Mouse (Mus musculus) lung, postnatal 0 days (tissue): ENCODE results near the gene Ppef2. TPM values are rescaled to one million over a fixed set of nuclear protein-coding genes. Genes with fewer than 3 reads are reported as not detected.
A peak's percentile ranks its signal among the peaks of the same experiment; 100 is the strongest.

Experiments used
- ATAC-seq: fragments of 200-750 bp; cut with Nextera tagmentation; 2 replicates; pipeline ENCODE4 v1.8.0; 2017; ENCODE audit warnings: moderate library complexity
- DNase-seq: peaks from one replicate; pipeline ENCODE4 v3.0.0-alpha.2; 2016; ENCODE audit warnings: low spot score
- H3K27ac ChIP-seq: fragments of 300-500 bp; sonication (generic); 2 replicates; pipeline ENCODE4 v1.5.1; 2014; ENCODE audit warnings: antibody characterized with exemption, mild to moderate bottlenecking, low read length, mixed read lengths
- H3K27me3 ChIP-seq: fragments of 300-500 bp; sonication (generic); replicated peaks from 2 replicates; pipeline ENCODE4 v1.6.1; 2014; ENCODE audit warnings: low read length, mixed read lengths; ENCODE audit not compliant: insufficient read depth
- H3K36me3 ChIP-seq: fragments of 300-500 bp; sonication (generic); 2 replicates; pipeline ENCODE4 v1.6.1; 2014; ENCODE audit warnings: low read length, mixed read lengths; ENCODE audit not compliant: insufficient read depth
- H3K4me1 ChIP-seq: fragments of 300-500 bp; sonication (generic); 2 replicates; pipeline ENCODE4 v1.6.1; 2014; ENCODE audit warnings: antibody characterized with exemption, low read depth, low read length, mixed read lengths; ENCODE audit not compliant: insufficient read depth
- H3K4me2 ChIP-seq: fragments of 300-500 bp; sonication (generic); replicated peaks from 2 replicates; pipeline ENCODE4 v1.6.1; 2014; ENCODE audit warnings: low read depth, mild to moderate bottlenecking, low read length, moderate library complexity, mixed read lengths
- H3K4me3 ChIP-seq: fragments of 300-500 bp; sonication (generic); 2 replicates; pipeline ENCODE4 v1.5.1; 2014; ENCODE audit warnings: low read depth, low read length
- H3K9ac ChIP-seq: fragments of 300-500 bp; sonication (generic); replicated peaks from 2 replicates; pipeline ENCODE4 v1.6.1; 2014; ENCODE audit warnings: low read depth, mild to moderate bottlenecking
- H3K9me3 ChIP-seq: fragments of 300-500 bp; sonication (generic); 2 replicates; pipeline ENCODE4 v1.6.1; 2016; ENCODE audit warnings: low read length, mixed read lengths
- CTCF ChIP-seq: IDR thresholded peaks from 2 replicates; pipeline ENCODE4 v1.5.1; 2016; ENCODE audit warnings: antibody characterized with exemption, mild to moderate bottlenecking
- EP300 ChIP-seq: IDR thresholded peaks from 2 replicates; pipeline ENCODE4 v1.6.1; 2016; ENCODE audit warnings: antibody characterized with exemption, mild to moderate bottlenecking, control low read depth
- WGBS: fragments of 180-500 bp; shearing (Covaris S2); extraction: QIAGEN DNeasy Blood & Tissue Kit; methylation state at CpG from one replicate; pipeline ENCODE4 v1.1.7; 2014; 5-methylcytosine and 5-hydroxymethylcytosine counted together
- polyA plus RNA-seq: library from polyadenylated mRNA; unstranded; fragments of >200 nt; fragmentation: Nextera tagmentation; extraction: Ambion mirVana; gene quantifications from 2 replicates; pipeline ENCODE4 v1.2.1, GENCODE M21; 2015

Gene Ppef2
- polyA plus RNA-seq, 1 experiment from 2014 or later, result 0.14 TPM

- TF ChIP-seq EP300 (no peak), CTCF (no peak)
- Histone ChIP-seq H3K27ac (no peak overlapping the region), H3K9me3 (no peaks in the 10 kb centered on the region), H3K4me2 (no peak overlapping the region), H3K27me3 (no peaks in the 10 kb centered on the region), H3K4me1 (no peaks in the 10 kb centered on the region), H3K36me3 (no peaks in the 10 kb centered on the region), H3K4me3 (no peak overlapping the region), H3K9ac (no peak overlapping the region)
- 79% methylated on average over 8 of the region's 8 CpGs for WGBS
- no peak for ATAC-seq
- no peak for DNase-seq
Measured at GRCm38 (mm10) chr5:92262646-92263045, 6.6 kb upstream of the Ppef2 start.

- no peaks in the 10 kb centered on the region for H3K9me3 ChIP-seq
- DNase-seq (no peak), ATAC-seq (no peak)
- no peaks in the 10 kb centered on the region for H3K27me3 ChIP-seq
- 59% methylated on average over 6 of the region's 6 CpGs for WGBS
- H3K9ac ChIP-seq, result no peak overlapping the region
- H3K4me1 ChIP-seq, result no peaks in the 10 kb centered on the region
- H3K4me2 ChIP-seq, result no peak overlapping the region
- H3K27ac ChIP-seq, result no peak overlapping the region
- TF ChIP-seq EP300, result no peak
- TF ChIP-seq CTCF, result no peak
- H3K36me3 ChIP-seq, result no peaks in the 10 kb centered on the region
- H3K4me3 ChIP-seq, result no peak overlapping the region
Measured at GRCm38 (mm10) chr5:92254476-92254875, 1.6 kb downstream of the Ppef2 start.

GRCm38 (mm10) chr5:92252797-92253343 is 3.2 kb downstream of the Ppef2 start:
- Histone ChIP-seq H3K4me1 (no peaks in the 10 kb centered on the region), H3K27ac (no peak overlapping the region), H3K9ac (no peak overlapping the region), H3K4me2 (no peak overlapping the region), H3K4me3 (no peak overlapping the region), H3K36me3 (no peaks in the 10 kb centered on the region), H3K9me3 (no peaks in the 10 kb centered on the region), H3K27me3 (no peaks in the 10 kb centered on the region)
- DNase-seq (no peak), ATAC-seq (0 out of 2 replicates have a peak, but pooled peaks have one; percentile 21)
- TF ChIP-seq EP300 (no peak), CTCF (peak; percentile 66)
- WGBS, result 20% methylated on average over 18 of the region's 18 CpGs

- no peaks in the 10 kb centered on the region for H3K27me3 ChIP-seq
- H3K9ac ChIP-seq, result no peak overlapping the region
- H3K4me1 ChIP-seq, result no peaks in the 10 kb centered on the region
- no peak overlapping the region for H3K4me2 ChIP-seq
- H3K27ac ChIP-seq, result no peak overlapping the region
- DNase-seq (no peak), ATAC-seq (no peak)
- H3K36me3 ChIP-seq, result no peaks in the 10 kb centered on the region
- H3K9me3 ChIP-seq, result no peaks in the 10 kb centered on the region
- no peak overlapping the region for H3K4me3 ChIP-seq
- WGBS, result 91% methylated on average over 6 of the region's 6 CpGs
- TF ChIP-seq EP300 (no peak), CTCF (no peak)
Measured at GRCm38 (mm10) chr5:92252031-92252430, 4.0 kb downstream of the Ppef2 start.

- ATAC-seq (no peak), DNase-seq (no peak)
- Histone ChIP-seq H3K36me3 (no peaks in the 10 kb centered on the region), H3K4me1 (no peaks in the 10 kb centered on the region), H3K9ac (no peak overlapping the region), H3K9me3 (no peaks in the 10 kb centered on the region), H3K27ac (no peak overlapping the region), H3K4me3 (no peak overlapping the region), H3K4me2 (no peak overlapping the region), H3K27me3 (no peaks in the 10 kb centered on the region)
- no peak for TF ChIP-seq CTCF
- TF ChIP-seq EP300, result no peak
- WGBS, result 69% methylated on average over 11 of the region's 11 CpGs
Measured at GRCm38 (mm10) chr5:92248614-92249013, 7.5 kb downstream of the Ppef2 start.

- Histone ChIP-seq H3K9me3 (no peaks in the 10 kb centered on the region), H3K4me3 (no peak overlapping the region), H3K36me3 (no peaks in the 10 kb centered on the region), H3K4me1 (no peaks in the 10 kb centered on the region), H3K27me3 (no peaks in the 10 kb centered on the region), H3K27ac (no peak overlapping the region), H3K9ac (no peak overlapping the region), H3K4me2 (no peak overlapping the region)
- 83% methylated on average over 9 of the region's 9 CpGs for WGBS
- TF ChIP-seq CTCF (no peak), EP300 (no peak)
- ATAC-seq (no peak), DNase-seq (no peak)
Measured at GRCm38 (mm10) chr5:92245483-92245882, 10.6 kb downstream of the Ppef2 start.

- Histone ChIP-seq H3K9ac (no peak overlapping the region), H3K9me3 (no peaks in the 10 kb centered on the region), H3K27ac (no peak overlapping the region), H3K27me3 (no peaks in the 10 kb centered on the region), H3K36me3 (no peaks in the 10 kb centered on the region), H3K4me3 (no peak overlapping the region), H3K4me1 (no peaks in the 10 kb centered on the region), H3K4me2 (no peak overlapping the region)
- DNase-seq (no peak), ATAC-seq (no peak)
- TF ChIP-seq CTCF (no peak), EP300 (no peak)
- WGBS, result 90% methylated on average over 2 of the region's 2 CpGs
Measured at GRCm38 (mm10) chr5:92244900-92245299, 11.2 kb downstream of the Ppef2 start.
